Mouse (Mus musculus): ENCODE results near the gene Clec4b2.
"Not testable (repeated sequence)": the region's sequence is repeated elsewhere in the genome, so short reads cannot be mapped to it uniquely, and the experiment has no call there.

The Clec4b2 gene

DNA sequence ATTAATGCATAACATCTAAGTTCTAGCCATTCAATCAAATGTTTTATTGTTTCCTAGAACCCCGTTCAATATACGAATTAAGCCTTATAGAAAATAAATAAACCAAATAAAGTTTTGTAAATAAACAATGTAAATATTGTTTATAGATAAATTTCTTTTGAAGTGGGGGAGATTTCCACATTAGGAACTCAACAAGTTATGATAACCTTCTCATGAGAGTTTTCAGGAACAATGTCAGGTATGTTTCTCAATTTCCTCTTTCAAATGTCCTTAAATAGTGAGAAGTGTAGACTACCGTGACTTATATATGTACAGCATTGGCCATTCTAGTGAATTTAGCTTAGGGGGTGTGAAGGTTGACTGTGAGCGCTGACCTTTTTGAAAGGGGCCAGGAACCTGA is at the start of gene Clec4b2:
TSS of gene Clec4b2 (plus strand) at position 301 of the 400 bp plus-strand sequence.
- no peak for DNase-seq (ENCODE audit: low spot score)

DNA sequence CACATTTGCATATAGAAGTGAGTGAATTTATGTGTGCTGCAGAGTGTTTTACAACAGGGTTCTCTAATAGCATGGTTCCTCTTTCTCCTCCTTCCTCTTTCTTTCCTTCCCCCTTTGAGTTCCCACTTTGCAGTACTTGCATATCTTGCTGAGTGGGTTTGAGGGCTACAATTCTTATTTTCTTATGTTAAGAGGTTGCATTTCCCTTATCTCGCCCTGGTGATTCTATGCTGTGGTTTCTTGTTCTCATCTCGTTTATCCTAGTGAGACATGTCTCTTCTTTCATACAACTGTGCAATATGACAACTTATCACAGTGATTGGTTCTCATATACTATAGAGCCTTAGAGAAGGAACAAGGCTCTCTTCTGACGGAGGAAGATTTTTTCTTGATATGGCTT is 49.5 kb upstream of the Clec4b2 start:
- no peak for DNase-seq (ENCODE audit: low spot score)

DNA sequence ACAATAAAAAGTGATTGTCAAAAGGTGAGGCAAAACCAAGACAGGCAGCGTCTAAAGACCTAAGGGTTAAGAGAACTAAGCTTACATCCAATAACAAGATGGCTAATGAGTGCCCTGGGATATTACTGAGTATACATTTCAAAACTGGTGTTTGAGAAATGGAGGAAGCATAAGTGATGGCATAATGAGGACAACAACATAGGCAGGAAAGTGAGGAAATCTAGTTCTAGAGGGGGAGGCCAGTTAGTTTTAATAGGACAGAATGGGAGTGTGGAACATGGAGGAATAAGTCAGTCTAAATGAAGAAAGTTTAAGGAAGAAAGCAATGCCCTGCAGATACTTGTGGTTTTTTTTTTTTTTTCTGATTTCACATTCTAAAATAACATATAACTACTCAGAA is 45.5 kb upstream of the Clec4b2 start:
- no peak for DNase-seq (ENCODE audit: low spot score)

DNA sequence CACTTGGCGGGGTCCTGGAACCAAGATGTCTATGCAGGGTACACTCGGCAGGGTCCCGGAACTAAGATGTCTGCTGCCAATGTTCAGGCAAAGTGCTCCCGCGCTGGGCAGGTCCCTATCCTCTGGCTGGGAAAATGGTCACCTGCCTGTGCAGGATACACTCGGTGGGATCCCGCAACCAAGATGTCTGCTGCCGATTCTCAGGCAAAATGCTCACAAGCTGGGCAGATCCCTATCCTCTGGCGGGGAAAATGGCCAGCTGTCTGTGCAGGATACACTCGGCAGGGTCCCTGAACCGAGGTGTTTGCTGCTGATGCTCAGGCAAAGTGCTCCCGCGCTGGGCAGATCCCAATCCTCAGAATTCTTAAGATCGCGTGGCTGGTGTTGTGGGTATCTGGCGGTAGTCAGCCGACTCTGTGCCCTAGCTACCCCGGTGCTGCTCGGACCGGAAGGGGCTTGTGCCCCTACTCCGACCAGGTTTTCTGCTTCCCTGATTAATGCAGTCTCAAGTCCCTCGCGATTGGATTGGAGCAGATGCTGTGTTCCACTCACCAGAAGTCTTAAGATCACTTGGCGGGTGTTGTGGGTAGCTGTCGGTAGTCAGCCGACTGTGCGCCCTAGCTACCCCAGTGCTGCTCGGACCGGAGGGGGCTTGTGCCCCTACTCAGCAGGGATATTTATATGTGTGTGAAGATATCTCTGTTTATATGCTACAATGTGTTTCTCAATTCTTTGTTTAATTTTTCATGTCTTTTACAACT is 34.7 kb upstream of the Clec4b2 start:
- DNase-seq (ENCODE audit: low spot score): not testable (repeated sequence)

DNA sequence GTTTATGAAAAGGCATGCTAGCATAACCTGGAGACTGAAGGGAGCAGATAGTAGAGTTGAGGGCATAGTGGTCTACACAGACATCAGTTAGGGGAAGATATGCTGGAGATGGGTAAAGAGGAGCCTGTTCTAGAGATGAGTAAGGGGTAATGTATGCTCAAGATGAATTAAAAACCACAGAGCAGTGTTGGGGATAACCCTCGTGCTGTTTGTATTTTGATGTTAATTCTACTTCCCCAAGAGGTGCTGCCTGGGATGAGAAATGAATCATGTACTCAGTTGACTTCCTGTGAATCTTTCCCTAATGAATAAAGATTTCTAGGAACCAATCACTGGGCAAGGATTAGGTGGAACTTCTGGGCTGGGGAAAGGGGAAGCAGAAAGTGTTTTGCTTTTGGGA is 2.6 kb upstream of the Clec4b2 start:
- DNase-seq (ENCODE audit: low spot score): no peak

DNA sequence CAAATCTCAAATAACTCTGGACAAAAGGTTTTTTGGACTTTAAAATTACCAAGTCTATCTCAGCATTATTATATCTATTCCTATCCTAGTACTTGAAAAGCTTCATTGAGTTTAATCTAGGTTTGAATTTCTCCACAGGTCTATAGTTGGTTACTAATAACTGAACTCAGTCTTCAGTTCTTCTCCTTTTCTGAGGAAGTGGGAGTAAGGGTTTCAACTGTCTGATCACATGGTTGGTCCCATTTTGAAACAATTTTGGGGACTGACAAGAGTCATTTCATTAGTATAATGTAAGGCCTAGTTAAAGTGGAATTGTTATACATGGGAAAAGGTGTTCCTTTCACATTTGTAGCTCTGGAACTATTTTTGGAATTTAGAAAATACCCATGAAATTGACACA is 1.7 kb upstream of the Clec4b2 start:
- DNase-seq (ENCODE audit: low spot score): no peak

DNA sequence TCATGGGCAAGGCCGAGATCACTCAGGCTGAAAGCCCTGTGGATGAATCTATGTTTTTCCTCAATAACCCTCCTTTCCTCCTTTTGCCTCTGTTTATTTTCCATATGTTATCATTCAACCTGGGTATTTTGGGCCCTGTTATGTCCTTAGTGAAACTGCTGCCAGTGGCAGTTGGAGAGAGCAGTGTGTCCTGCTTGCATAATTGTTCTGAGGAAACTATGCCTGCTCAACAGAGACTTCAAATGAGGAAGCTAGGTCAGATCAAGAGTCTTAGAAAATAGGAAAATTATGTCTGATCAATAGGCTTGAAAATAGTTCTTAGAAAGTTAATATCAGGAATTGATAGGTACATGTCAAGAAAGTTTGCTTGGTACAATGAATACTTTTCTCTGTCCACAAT is 2.9 kb downstream of the Clec4b2 start:
- no peak for DNase-seq (ENCODE audit: low spot score)

DNA sequence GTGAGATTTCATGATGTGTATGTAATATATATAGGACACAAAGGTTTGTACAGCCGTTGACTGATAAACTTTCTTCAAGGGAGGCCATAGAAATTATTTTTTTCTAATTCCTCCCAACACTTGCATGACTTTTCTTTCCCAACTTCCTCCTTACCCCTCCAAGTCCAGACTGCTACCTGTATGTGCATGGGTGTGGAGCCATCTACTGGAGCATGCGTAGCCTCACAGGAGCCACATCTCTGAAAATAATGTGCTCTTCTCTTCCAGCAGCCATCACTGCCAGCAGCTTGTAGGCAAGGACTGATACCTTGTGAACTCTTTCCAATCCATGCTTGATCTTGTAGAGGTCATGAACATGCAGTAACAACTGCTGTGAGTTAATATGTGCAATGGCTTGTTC is 12.2 kb downstream of the Clec4b2 start:
- DNase-seq (ENCODE audit: low spot score): not testable (repeated sequence)

DNA sequence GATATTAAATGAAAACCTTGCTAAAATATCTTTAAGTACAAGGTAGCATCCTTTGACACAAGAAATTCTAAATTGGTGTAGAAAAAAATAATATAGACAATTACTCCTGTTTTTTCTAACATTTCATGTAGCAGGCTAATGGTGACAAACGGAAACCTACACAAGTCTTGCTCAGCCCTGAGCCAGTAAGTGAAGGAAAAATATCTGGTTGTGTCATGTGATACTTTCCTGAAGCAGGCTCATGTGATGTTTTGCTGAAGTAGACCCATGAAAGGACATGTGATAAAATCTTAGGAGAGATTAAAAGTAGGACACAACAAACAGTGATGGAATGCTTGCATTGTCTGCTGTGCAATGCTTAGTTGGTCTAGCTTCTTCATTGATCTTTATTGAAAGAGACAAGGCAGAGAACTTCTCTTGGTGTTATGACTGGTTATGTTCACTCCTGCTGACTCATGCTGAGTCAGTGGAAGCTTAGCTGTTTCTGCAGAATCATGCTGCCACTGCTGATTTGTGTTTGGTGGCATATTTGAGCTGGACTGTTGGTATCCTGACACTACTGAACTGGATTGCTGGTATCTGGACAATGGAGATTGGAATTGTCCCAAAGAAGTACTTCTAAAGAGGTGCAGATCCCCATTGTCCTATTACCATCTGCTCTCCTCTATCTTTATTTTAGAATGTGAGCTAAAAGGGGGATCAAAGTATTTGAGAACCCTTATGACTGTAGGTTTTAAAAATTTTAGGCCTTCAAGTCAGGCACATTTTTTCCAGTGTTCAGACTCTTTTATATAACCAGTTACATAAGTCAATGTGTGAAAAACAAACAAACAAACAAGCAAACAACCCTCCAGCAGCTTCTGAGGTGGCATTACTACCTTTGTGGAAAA is 34.7 kb downstream of the Clec4b2 start:
- no peak for DNase-seq (ENCODE audit: low spot score)

DNA sequence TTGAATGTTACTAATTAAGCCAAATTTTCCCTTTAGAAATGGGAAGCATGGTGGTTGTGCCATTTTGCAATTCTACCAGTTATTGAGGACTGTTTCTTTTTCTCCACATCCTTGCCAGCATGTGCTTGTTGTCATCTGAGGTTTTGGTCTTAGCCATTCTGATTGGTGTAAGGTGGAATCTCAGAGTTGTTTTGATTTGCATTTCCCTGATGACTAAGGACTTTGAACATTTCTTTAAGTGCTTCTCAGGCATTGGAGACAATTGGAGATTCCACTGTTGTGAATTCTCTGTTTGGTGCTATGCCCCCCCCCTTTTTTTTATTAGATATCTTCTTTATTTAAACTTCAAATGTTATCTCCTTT is 35.4 kb downstream of the Clec4b2 start:
- not testable (repeated sequence) for DNase-seq (ENCODE audit: low spot score)

DNA sequence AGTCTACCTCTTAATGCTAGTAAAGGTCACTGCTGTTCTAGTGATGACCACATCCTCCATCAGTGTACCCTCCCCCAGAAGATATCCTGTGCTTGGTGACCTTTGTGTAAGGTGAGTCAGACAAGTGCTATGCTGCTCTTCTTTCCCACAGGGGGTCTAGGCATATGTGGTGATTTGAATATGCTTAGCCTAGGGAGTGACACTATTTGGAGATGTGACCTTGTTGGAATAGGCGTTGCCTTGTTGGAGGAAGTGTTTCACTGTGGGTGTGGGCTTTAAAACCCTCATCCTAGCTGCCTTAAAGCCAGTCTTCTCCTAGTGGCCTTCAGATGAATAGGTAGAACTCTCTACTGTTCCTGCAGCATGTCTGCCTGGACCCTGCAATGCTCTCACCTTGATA is 39.0 kb downstream of the Clec4b2 start:
- no peak for DNase-seq (ENCODE audit: low spot score)

DNA sequence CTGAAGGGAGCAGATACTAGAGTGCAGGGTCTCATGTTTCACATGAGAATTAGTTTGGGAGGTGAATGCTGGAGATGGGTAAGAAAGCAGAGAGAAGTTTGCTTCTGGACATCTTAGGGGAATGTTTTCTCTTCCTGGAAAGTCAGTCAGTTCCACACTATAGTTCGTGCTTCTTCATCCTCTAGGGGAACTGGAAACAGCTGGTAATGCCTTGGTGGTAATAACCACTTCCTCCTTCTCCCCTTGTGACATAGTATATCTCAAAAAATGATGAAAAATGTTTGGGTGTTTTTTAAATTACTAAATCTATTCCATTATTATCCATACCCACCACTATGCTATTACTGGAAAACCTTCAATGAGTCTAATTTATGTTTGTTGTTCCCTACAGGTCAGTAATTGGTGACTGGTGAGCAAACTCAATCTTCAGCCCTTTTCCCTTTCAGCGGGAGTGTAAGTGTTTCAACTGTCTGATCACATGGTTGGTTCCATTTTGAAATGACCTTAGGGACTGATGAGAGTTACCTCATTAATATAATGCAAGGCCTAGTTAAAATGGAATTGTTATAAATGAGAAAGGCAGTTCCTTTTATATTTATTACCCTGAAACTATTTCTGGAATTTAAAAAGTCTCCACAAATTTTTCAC is 55.0 kb downstream of the Clec4b2 start:
- no peak for DNase-seq (ENCODE audit: low spot score)

DNA sequence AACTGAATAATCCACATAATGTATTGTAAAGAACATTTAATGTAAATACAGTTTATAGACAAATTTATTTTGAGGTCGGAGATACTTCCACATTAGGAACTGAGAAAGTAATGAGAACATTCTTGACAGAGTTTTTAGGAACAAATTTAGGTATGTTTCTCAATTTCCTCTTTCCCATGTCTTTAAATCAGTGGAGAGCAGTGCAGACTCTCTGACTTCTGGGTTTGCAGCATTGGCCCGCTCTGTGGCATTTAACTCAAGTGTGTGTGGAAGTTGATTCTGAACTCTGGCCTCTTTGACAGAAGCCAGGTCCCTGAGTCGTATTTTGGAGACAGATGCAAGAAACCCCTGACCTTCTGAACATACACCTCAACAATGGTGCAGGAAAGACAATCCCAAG is 57.0 kb downstream of the Clec4b2 start, which contains the start of gene Clec4n:
TSS of gene Clec4n (plus strand) at position 200 of the 400 bp plus-strand sequence.
- DNase-seq (ENCODE audit: low spot score): no peak

DNA sequence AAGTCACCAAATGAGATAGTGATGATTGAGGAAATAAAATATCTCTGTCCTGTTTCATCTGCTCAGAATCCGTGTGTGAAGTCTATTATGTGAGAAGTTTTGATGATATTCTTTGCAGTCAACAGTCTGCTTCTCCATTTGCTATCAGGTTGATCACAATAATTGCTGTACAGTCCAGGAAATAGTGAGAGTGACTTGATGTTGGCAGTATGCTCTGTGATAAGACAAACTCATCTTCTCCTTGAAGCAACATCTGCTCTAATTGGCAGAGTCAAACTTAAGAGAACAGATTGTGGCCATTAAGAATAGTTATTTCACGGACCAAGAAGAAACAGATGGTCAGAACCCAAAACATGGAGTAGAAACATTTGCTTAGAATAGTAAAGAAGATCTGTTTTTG is 58.5 kb downstream of the Clec4b2 start:
- no peak for DNase-seq (ENCODE audit: low spot score)

DNA sequence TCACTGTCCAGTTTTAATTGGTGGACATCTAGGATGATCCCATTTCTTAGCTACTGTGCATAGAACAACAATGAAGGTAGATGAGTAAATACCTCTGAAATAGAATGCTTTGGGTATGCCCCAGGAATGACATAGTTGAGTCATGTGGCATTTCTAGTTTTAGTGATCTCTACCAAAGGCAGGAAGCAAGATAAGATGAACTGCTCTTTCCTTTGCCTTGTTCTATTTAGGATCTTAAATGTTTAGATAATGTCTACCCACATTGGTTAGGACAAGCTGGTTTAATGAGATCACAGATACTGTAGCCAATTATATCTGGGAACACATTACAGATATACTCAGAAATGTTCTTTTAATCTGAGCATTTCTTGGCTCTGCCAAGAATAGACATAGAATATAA is 64.9 kb downstream of the Clec4b2 start:
- DNase-seq (ENCODE audit: low spot score): no peak

DNA sequence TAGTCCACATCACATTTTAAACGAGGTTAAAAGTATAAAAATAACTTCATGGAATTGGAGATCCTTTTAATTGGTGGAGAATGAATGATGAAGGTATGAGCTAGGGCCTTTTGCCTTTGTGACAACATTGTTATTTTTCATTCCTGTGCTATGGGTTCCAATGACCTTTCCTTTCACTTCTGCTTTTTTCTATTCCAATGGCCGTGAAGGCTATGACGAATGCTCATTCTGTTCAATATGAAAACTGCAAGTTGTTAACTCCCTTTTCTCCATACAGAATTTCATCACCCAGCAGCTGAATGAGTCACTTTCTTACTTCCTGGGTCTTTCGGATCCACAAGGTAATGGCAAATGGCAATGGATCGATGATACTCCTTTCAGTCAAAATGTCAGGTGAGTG is 71.5 kb downstream of the Clec4b2 start:
- DNase-seq (ENCODE audit: low spot score): no peak

DNA sequence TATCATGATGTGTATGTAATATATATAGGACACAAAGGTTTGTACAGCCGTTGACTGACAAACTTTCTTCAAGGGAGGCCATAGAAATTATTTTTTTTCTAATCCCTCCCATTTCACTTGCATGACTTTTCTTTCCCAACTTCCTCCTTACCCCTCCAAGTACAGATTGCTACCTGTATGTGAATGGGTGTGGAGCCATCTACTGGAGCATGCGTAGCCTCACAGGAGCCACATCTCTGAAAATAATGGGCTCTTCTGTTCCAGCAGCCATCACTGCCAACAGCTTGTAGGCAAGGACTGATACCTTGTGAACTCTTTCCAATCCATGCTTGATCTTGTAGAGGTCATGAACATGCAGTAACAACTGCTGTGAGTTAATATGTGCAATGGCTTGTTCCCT is 76.2 kb downstream of the Clec4b2 start:
- not testable (repeated sequence) for DNase-seq (ENCODE audit: low spot score)

DNA sequence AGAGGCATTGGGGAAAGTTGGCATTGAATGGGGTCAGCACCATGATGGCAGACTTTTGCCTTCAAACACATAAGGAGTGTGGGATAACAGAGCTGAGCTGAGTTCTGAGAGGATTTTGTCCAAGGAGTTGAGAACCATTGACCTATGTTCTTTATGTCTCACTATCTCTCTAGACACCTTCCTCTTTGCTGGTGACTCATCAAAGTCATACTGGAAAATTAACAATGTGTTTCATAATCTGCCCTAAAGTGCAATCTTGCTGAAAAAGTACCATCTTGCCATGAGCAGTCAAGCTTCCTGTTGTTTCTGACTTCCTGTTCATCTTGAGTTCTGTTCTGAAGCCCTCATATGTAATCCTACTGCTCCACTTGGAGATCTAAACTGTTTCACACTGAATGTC is 80.0 kb downstream of the Clec4b2 start:
- no peak for DNase-seq (ENCODE audit: low spot score)
